Mouse (Mus musculus): ENCODE results near the gene Mag. TPM values are rescaled to one million over a fixed set of nuclear protein-coding genes. Genes with fewer than 3 reads are reported as not detected.
"Not testable (repeated sequence)": the region's sequence is repeated elsewhere in the genome, so short reads cannot be mapped to it uniquely, and the experiment has no call there.

Mag gene
- polyA plus RNA-seq, 1 experiment from 2014 or later = 0.25 TPM

DNA sequence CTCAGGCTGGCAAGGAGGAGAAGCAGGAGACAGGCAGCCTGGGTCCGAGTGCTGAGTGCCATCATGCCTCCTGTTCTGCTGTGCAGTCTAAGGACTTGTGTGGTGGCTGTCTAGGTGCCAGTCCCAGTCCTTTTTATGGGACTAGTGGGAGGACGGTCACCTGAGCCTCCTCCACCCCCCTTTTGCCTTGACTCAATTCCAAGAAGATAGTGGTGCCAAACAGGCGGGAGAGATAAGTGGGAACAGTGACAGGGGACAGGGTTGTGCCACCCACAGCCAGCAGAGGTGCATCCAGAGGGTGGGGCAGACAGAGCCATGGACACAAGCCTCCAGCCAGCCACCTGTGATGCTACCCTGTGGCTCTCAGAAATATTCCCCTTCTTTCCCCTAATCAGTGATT lies 9.4 kb upstream of the Mag start:
- no peak for TF ChIP-seq CTCF (IDR thresholded peaks at IDR 0.05; ENCODE audit: low read depth)
- Histone ChIP-seq H3K4me1 (ENCODE audit: insufficient read depth) (no peaks in the 10 kb centered on the region), H3K27me3 (ENCODE audit: insufficient read depth, low read length) (no peaks in the 10 kb centered on the region), H3K4me2 (no peak overlapping the region), H3K27ac (ENCODE audit: low read depth) (no peak overlapping the region), H3K9ac (no peak overlapping the region), H3K4me3 (ENCODE audit: low read depth, low read length) (no peak overlapping the region), H3K36me3 (ENCODE audit: insufficient read depth) (no peaks in the 10 kb centered on the region), H3K9me3 (ENCODE audit: low read depth, low read length) (no peaks in the 10 kb centered on the region)
- no peak for ATAC-seq (ENCODE audit: insufficient read depth)
- no peak for DNase-seq
- 46% methylated on average over 3 of the region's 3 CpGs for WGBS

DNA sequence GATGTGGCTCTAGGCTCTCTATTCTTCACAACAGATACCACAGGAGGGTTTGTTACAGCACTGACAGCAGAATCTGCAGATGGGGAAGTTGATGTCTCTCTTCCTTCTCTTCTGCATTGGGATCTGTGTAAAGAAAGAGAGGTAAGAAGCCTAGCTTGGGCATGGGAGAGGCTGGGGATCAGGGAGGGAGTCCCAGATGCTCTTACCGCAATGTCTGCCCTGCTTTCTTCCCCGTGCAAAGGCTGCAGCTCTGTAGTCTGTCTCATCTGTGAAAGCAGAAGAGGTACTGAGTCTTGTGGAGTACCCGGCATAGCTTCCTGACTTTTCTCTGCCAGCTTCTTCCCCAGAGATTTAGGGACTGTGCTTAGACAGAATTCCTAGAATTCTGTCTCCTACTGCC lies 7.8 kb upstream of the Mag start:
- H3K9ac ChIP-seq; H3K27me3 ChIP-seq (ENCODE audit: insufficient read depth, low read length); ATAC-seq (ENCODE audit: insufficient read depth); DNase-seq; H3K4me2 ChIP-seq; H3K4me1 ChIP-seq (ENCODE audit: insufficient read depth); H3K36me3 ChIP-seq (ENCODE audit: insufficient read depth); H3K4me3 ChIP-seq (ENCODE audit: low read depth, low read length); H3K27ac ChIP-seq (ENCODE audit: low read depth); H3K9me3 ChIP-seq (ENCODE audit: low read depth, low read length): not testable (repeated sequence)
- 41% methylated on average over 3 of the region's 3 CpGs for WGBS

DNA sequence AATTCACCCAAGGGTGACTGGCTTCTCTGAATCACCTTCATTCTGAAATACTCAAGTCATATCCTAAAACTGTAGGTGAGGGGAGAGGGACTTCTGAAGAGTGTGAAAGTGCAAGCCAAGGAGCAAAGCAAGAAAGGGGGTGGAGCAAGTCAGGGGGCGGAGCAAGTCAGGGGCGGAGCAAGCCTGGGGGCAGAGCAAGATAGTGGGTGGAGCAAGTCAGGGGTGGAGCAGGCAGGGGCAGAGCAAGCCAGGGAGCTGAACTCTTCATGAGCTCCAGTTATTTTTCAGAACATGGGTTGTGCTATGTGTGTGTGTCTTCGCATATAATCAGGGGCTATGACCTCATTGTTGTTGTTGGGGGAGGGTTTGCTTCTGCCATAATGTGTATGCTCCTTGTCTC lies 5.5 kb upstream of the Mag start:
- Histone ChIP-seq H3K27me3 (ENCODE audit: insufficient read depth, low read length) (no peaks in the 10 kb centered on the region), H3K9me3 (ENCODE audit: low read depth, low read length) (no peaks in the 10 kb centered on the region), H3K36me3 (ENCODE audit: insufficient read depth) (no peaks in the 10 kb centered on the region), H3K4me3 (ENCODE audit: low read depth, low read length) (no peak overlapping the region), H3K27ac (ENCODE audit: low read depth) (no peak overlapping the region), H3K9ac (no peak overlapping the region), H3K4me2 (no peak overlapping the region), H3K4me1 (ENCODE audit: insufficient read depth) (no peaks in the 10 kb centered on the region)
- no peak for ATAC-seq (ENCODE audit: insufficient read depth)
- 54% methylated on average over 3 of the region's 3 CpGs for WGBS
- no peak for DNase-seq
- TF ChIP-seq CTCF (IDR thresholded peaks at IDR 0.05; ENCODE audit: low read depth) = no peak

DNA sequence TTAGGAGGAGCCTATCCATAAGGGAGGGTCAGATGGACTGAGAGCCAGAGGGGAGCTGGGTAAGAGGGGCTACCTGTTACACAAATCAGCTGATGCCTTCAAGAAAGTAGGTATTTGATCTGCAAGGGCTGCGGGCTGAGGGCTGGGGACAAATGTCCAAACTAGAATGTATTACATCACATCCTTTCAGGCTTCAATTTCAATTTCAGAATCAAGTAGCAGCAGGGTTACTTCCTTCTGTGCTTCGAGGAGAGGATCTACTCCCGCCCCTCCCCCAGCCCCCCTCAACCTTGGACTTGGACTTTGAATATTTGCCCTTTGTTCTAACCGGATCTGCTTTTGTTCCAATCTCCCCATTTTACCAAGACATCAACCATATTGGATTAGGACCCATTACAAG lies 2.5 kb upstream of the Mag start:
- no peaks in the 10 kb centered on the region for H3K36me3 ChIP-seq (ENCODE audit: insufficient read depth)
- DNase-seq (no peak), ATAC-seq (ENCODE audit: insufficient read depth) (no peak)
- WGBS = 39% methylated on average over 4 of the region's 4 CpGs
- H3K9ac ChIP-seq = no peak overlapping the region
- H3K4me1 ChIP-seq (ENCODE audit: insufficient read depth) = no peaks in the 10 kb centered on the region
- H3K27me3 ChIP-seq (ENCODE audit: insufficient read depth, low read length) = no peaks in the 10 kb centered on the region
- H3K4me2 ChIP-seq = no peak overlapping the region
- H3K27ac ChIP-seq (ENCODE audit: low read depth) = no peak overlapping the region
- TF ChIP-seq CTCF (IDR thresholded peaks at IDR 0.05; ENCODE audit: low read depth) = no peak
- H3K9me3 ChIP-seq (ENCODE audit: low read depth, low read length) = no peaks in the 10 kb centered on the region
- H3K4me3 ChIP-seq (ENCODE audit: low read depth, low read length) = no peak overlapping the region

DNA sequence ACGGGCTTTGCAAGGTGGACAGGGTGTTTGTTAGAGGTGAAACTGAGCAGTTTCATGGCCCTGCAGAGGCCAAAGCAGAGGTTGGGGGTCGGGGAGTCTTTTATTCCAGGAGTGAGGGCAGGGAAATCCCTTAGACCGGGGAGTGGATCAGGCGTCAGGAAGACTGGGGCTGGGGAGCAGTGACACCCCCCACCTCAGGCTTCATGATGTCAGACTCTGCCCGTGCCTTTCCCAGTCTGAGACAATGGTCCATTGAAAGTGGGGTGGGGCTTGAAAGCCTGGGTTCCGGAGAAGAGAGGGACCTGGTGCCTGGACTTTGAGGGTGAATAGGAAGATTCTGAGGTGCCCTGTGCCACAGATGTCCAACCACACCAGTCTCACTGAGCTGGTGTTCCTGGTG lies 2.0 kb upstream of the Mag start:
- no peak for ATAC-seq (ENCODE audit: insufficient read depth)
- no peak for TF ChIP-seq CTCF (IDR thresholded peaks at IDR 0.05; ENCODE audit: low read depth)
- WGBS = 23% methylated on average over 6 of the region's 6 CpGs
- H3K4me3 ChIP-seq (ENCODE audit: low read depth, low read length) = no peak overlapping the region
- H3K9ac ChIP-seq = no peak overlapping the region
- no peak overlapping the region for H3K27ac ChIP-seq (ENCODE audit: low read depth)
- H3K36me3 ChIP-seq (ENCODE audit: insufficient read depth) = no peaks in the 10 kb centered on the region
- H3K4me2 ChIP-seq = no peak overlapping the region
- no peaks in the 10 kb centered on the region for H3K4me1 ChIP-seq (ENCODE audit: insufficient read depth)
- no peaks in the 10 kb centered on the region for H3K27me3 ChIP-seq (ENCODE audit: insufficient read depth, low read length)
- DNase-seq = no peak
- H3K9me3 ChIP-seq (ENCODE audit: low read depth, low read length) = no peaks in the 10 kb centered on the region

DNA sequence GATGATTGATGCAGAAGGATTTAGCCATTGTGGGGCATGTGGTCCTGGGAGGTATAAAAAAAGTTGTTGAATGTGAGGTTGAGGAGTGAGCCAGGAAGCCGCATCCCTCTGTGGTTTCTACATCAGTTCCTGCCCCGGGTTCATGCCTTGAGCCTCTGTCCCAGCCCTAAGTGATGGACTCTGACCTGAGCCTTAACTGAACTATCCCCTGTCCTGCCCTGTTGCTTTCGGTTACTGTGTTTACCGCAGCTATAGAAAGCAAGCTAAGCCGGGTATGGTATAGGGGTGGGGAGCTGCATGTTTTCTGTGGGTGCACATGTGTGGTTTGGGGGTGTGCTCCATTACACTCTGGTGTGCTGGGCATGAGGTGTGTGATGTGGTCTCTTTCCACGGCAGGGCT lies 4.9 kb downstream of the Mag start:
- Histone ChIP-seq H3K9me3 (ENCODE audit: low read depth, low read length) (no peaks in the 10 kb centered on the region), H3K36me3 (ENCODE audit: insufficient read depth) (no peaks in the 10 kb centered on the region), H3K4me3 (ENCODE audit: low read depth, low read length) (no peak overlapping the region), H3K27me3 (ENCODE audit: insufficient read depth, low read length) (no peaks in the 10 kb centered on the region), H3K9ac (no peak overlapping the region), H3K4me1 (ENCODE audit: insufficient read depth) (no peaks in the 10 kb centered on the region; the same call in 1 of the 2 replicates), H3K27ac (ENCODE audit: low read depth) (no peak overlapping the region), H3K4me2 (no peak overlapping the region)
- ATAC-seq (ENCODE audit: insufficient read depth) (no peak), DNase-seq (no peak)
- 70% methylated on average over 6 of the region's 6 CpGs for WGBS
- no peak for TF ChIP-seq CTCF (IDR thresholded peaks at IDR 0.05; ENCODE audit: low read depth)

DNA sequence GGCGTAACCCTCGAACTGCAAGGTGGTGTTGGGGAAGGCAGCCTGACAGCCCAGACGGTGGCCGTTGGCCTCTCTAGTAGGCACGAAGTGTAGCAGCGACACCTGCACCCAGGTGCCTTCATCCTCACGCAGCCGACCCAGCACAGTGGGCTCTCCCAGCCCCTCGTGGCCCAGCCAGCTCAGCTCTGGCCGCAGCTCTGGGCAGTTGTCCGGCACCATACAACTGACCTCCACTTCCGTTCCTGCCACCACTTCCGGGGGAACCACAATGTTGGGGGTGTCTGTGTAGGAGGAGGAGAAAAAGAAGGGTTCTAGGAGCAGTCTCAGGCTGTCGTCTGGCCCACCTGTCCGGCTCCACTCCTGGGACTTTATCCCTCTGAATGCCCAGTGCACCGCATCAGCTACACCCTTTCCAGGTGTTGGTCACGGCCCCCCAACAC lies 5.7 kb downstream of the Mag start:
- no peaks in the 10 kb centered on the region; the same call in 1 of the 2 replicates for H3K4me1 ChIP-seq (ENCODE audit: insufficient read depth)
- DNase-seq (no peak), ATAC-seq (ENCODE audit: insufficient read depth) (no peak)
- no peaks in the 10 kb centered on the region for H3K36me3 ChIP-seq (ENCODE audit: insufficient read depth)
- 21% methylated on average over 17 of the region's 17 CpGs for WGBS
- no peaks in the 10 kb centered on the region for H3K9me3 ChIP-seq (ENCODE audit: low read depth, low read length)
- no peaks in the 10 kb centered on the region for H3K27me3 ChIP-seq (ENCODE audit: insufficient read depth, low read length)
- no peak overlapping the region for H3K27ac ChIP-seq (ENCODE audit: low read depth)
- no peak for TF ChIP-seq CTCF (IDR thresholded peaks at IDR 0.05; ENCODE audit: low read depth)
- H3K4me2 ChIP-seq = peak overlapping the region; percentile 59
- H3K9ac ChIP-seq = no peak overlapping the region
- H3K4me3 ChIP-seq (ENCODE audit: low read depth, low read length) = peak overlapping the region; percentile 23; the same call in 1 of the 2 replicates
